Mouse (Mus musculus) embryonic facial prominence, embryonic 15.5 days (tissue): ENCODE measurements at regions not wholly inside any gene's neighbourhood (a gene's known extent, or its start where the extent isn't known, plus 50 kb on each side); places are given as distances from the start of the nearest gene placed in this dataset.

Experiments
- ATAC-seq: fragments of 200-750 bp; cut with Nextera tagmentation; 2 replicates; pipeline ENCODE4 v1.8.0; 2017; ENCODE audit warnings: low read depth, moderate TSS enrichment; ENCODE audit not compliant: insufficient number of reproducible peaks, low FRiP score, low TSS enrichment
- H3K27ac ChIP-seq: fragments of 300-500 bp; sonication (generic); replicated peaks from 2 replicates; pipeline ENCODE4 v1.5.1; 2015; ENCODE audit warnings: mild to moderate bottlenecking, inconsistent platforms
- H3K27me3 ChIP-seq: fragments of 300-500 bp; sonication (generic); 2 replicates; pipeline ENCODE4 v1.6.1; 2015; ENCODE audit warnings: inconsistent platforms
- H3K36me3 ChIP-seq: fragments of 300-500 bp; sonication (generic); 2 replicates; pipeline ENCODE4 v1.6.1; 2015; ENCODE audit warnings: mild to moderate bottlenecking, inconsistent platforms
- H3K4me1 ChIP-seq: fragments of 300-500 bp; sonication (generic); 2 replicates; pipeline ENCODE4 v1.6.1; 2015; ENCODE audit warnings: inconsistent platforms
- H3K4me2 ChIP-seq: fragments of 300-500 bp; sonication (generic); replicated peaks from 2 replicates; pipeline ENCODE4 v1.6.1; 2015; ENCODE audit warnings: mild to moderate bottlenecking, inconsistent platforms
- H3K4me3 ChIP-seq: fragments of 300-500 bp; sonication (generic); replicated peaks from 2 replicates; pipeline ENCODE4 v1.5.1; 2015; ENCODE audit warnings: mild to moderate bottlenecking, inconsistent platforms
- H3K9ac ChIP-seq: fragments of 300-500 bp; sonication (generic); 2 replicates; pipeline ENCODE4 v1.6.1; 2015; ENCODE audit warnings: inconsistent platforms
- H3K9me3 ChIP-seq: fragments of 300-500 bp; sonication (generic); replicated peaks from 2 replicates; pipeline ENCODE4 v1.6.1; 2016; ENCODE audit warnings: inconsistent platforms
- WGBS: fragments of 180-500 bp; shearing (Covaris S2); methylation state at CpG from one replicate; pipeline ENCODE4 v1.1.7; 2015; 5-methylcytosine and 5-hydroxymethylcytosine counted together

- WGBS: 78% methylated on average over 8 of the region's 8 CpGs
- Histone ChIP-seq H3K4me2 (no peak overlapping the region), H3K27me3 (no peaks in the 10 kb centered on the region)
Measured at GRCm38 (mm10) chr11:63585216-63585869, 336.7 kb downstream of the Hs3st3b1 start.

DNA sequence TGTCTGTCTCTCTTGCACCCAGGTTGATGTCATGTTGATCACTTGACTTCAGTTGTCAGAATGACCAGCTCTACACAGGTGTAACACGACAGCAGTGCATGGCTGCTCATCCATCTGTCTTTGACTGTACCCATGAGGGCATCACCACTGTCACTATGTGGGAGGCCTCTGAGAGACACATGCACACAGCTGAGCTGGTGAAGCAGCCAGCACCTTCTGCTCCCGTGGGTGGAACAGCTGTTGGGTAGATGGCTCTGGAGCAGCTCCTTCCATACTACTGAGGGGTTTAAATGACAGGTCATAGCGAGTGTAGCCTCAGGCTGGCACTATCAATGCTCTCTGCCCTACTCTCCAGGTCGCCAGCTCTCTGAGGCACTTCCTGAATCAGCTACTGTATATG, 301.9 kb downstream of the Hs3st3b1 start:
- Histone ChIP-seq H3K9ac (no peak overlapping the region), H3K27me3 (no peaks in the 10 kb centered on the region), H3K4me3 (no peak overlapping the region), H3K36me3 (no peaks in the 10 kb centered on the region), H3K9me3 (no peaks in the 10 kb centered on the region), H3K4me1 (no peaks in the 10 kb centered on the region), H3K4me2 (no peak overlapping the region), H3K27ac (no peak overlapping the region)
- WGBS: 72% methylated on average over 4 of the region's 4 CpGs
- ATAC-seq: no peak

More at GRCm38 (mm10) chr11:63585216-63585869, 336.7 kb downstream of the Hs3st3b1 start:
- H3K4me3 ChIP-seq: no peak overlapping the region
- no peaks in the 10 kb centered on the region for H3K9me3 ChIP-seq
- no peak for ATAC-seq
- H3K4me1 ChIP-seq: no peaks in the 10 kb centered on the region
- no peak overlapping the region for H3K9ac ChIP-seq
- no peak overlapping the region for H3K27ac ChIP-seq
- no peaks in the 10 kb centered on the region for H3K36me3 ChIP-seq

- H3K9ac ChIP-seq: no peak overlapping the region
- H3K36me3 ChIP-seq: no peaks in the 10 kb centered on the region
- no peaks in the 10 kb centered on the region for H3K27me3 ChIP-seq
- no peak for ATAC-seq
- WGBS: 70% methylated on average over 11 of the region's 11 CpGs
- H3K4me1 ChIP-seq: 0 out of 2 replicates have a peak, but pooled peaks cover 7% of the 10 kb centered on the region
- no peak overlapping the region for H3K4me3 ChIP-seq
- H3K4me2 ChIP-seq: no peak overlapping the region
- no peak overlapping the region for H3K27ac ChIP-seq
- H3K9me3 ChIP-seq: no peaks in the 10 kb centered on the region
Measured at GRCm38 (mm10) chr11:63630336-63630735, 291.8 kb downstream of the Hs3st3b1 start.

DNA sequence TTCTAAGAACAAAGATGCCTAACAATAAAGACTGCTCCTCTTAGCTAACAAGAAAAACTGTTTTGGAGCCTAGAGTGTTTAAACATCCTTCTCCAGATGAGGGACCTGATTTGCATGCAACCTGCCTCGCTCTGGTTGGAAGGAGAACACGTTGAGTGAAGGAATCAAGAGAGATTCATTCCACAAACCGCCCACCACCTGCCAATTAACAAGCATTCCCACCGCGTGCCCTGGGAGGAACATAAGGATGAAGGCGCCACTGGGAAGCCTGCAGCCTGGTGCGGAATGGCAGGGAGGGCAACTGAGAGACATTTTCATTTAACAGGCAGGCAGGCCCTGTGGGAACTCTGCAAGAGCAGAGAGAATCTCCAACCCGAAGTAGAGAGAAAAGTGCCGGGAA, 265.0 kb downstream of the Hs3st3b1 start:
- Histone ChIP-seq H3K27me3 (no peaks in the 10 kb centered on the region), H3K4me1 (no peaks in the 10 kb centered on the region), H3K36me3 (no peaks in the 10 kb centered on the region), H3K4me2 (no peak overlapping the region), H3K9ac (no peak overlapping the region), H3K27ac (no peak overlapping the region), H3K4me3 (no peak overlapping the region), H3K9me3 (no peaks in the 10 kb centered on the region)
- no peak for ATAC-seq
- WGBS: 76% methylated on average over 9 of the region's 9 CpGs

GRCm38 (mm10) chr11:63665268-63665934, 256.7 kb downstream of the Hs3st3b1 start:
- no peaks in the 10 kb centered on the region for H3K27me3 ChIP-seq
- no peak for ATAC-seq

DNA sequence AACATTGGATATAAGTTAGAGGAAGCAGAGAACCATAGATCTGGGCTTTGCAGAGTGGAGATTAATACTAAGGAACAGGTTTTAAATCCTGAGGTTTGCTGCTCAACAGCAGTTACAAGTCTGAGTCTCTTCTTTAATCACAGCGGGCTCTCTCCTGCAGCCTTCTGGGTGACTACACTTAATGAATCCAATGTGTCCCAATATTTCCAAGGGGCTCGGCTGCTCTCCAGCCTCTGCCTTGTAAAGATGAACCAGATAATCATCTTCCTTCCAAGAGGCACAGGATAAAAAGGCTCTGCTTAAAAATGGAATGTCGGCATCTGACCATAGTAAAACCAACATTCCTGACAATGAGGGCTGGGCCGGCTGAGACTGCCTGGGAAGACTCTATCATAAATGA, 251.6 kb downstream of the Hs3st3b1 start:
- ATAC-seq: no peak
- no peaks in the 10 kb centered on the region for H3K27me3 ChIP-seq
- no peak overlapping the region for H3K4me3 ChIP-seq
- WGBS: 28% methylated on average over 4 of the region's 4 CpGs
- no peaks in the 10 kb centered on the region for H3K9me3 ChIP-seq
- H3K27ac ChIP-seq: no peak overlapping the region
- H3K36me3 ChIP-seq: no peaks in the 10 kb centered on the region
- H3K4me2 ChIP-seq: no peak overlapping the region
- peaks cover 7% of the 10 kb centered on the region; the same call in 1 of the 2 replicates for H3K4me1 ChIP-seq
- no peak overlapping the region for H3K9ac ChIP-seq

More at GRCm38 (mm10) chr11:63665268-63665934, 256.7 kb downstream of the Hs3st3b1 start:
- no peak overlapping the region for H3K4me2 ChIP-seq
- no peak overlapping the region for H3K9ac ChIP-seq
- H3K36me3 ChIP-seq: no peaks in the 10 kb centered on the region
- H3K9me3 ChIP-seq: no peaks in the 10 kb centered on the region
- H3K27ac ChIP-seq: no peak overlapping the region
- 0 out of 2 replicates have a peak, but pooled peaks cover under 1% of the 10 kb centered on the region for H3K4me1 ChIP-seq
- 59% methylated on average over 12 of the region's 12 CpGs for WGBS
- H3K4me3 ChIP-seq: no peak overlapping the region

DNA sequence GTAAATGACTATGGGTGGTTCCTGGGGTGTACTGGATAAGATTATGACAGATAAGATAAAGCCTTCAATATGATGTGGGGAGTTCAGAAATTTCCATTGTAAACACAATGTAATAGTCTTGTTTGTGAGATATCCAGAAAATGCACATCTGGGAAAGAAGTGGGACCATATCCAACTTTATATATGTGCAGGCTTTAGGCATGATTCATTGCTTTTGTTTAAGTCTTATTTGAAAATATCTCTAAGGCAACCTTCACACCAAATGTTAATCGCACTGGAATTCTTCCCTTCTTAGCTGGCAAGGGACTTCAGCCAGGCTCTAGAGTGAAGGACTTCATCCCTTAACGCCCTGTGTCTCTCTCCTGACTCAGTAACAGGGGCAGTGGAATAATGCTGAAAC, 250.3 kb downstream of the Hs3st3b1 start:
- no peaks in the 10 kb centered on the region for H3K27me3 ChIP-seq
- ATAC-seq: no peak
- no peak overlapping the region for H3K4me2 ChIP-seq
- H3K9me3 ChIP-seq: no peaks in the 10 kb centered on the region
- H3K4me3 ChIP-seq: no peak overlapping the region
- H3K9ac ChIP-seq: no peak overlapping the region
- H3K36me3 ChIP-seq: no peaks in the 10 kb centered on the region
- H3K4me1 ChIP-seq: peaks cover 7% of the 10 kb centered on the region; the same call in 1 of the 2 replicates
- no peak overlapping the region for H3K27ac ChIP-seq
- WGBS: 49% methylated on average over 2 of the region's 2 CpGs

DNA sequence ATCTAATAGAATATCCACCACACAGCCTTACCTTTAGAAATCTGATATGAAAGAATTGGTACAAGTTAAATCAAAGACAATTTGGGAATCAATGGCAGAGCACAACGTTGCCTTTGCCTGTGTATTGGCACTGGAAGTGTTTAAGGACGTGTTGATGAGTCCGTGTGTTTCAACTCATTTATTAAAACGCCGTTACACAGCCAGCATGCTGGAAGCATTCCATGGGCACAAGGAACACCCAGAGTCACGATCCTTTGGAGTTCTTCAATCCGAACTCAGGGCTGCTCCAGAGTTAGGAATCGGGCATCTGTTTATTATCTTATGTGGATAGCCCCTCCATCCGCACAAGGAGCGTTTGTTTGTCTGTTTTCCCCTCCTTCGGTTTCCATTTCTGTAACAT, 244.2 kb downstream of the Hs3st3b1 start:
- H3K27ac ChIP-seq: no peak overlapping the region
- ATAC-seq: no peak
- no peak overlapping the region for H3K4me2 ChIP-seq
- 70% methylated on average over 11 of the region's 11 CpGs for whole genome bisulfite sequencing
- no peak overlapping the region for H3K9ac ChIP-seq
- no peaks in the 10 kb centered on the region for H3K36me3 ChIP-seq
- no peaks in the 10 kb centered on the region for H3K9me3 ChIP-seq
- H3K4me3 ChIP-seq: no peak overlapping the region
- H3K4me1 ChIP-seq: no peaks in the 10 kb centered on the region
- no peaks in the 10 kb centered on the region for H3K27me3 ChIP-seq

DNA sequence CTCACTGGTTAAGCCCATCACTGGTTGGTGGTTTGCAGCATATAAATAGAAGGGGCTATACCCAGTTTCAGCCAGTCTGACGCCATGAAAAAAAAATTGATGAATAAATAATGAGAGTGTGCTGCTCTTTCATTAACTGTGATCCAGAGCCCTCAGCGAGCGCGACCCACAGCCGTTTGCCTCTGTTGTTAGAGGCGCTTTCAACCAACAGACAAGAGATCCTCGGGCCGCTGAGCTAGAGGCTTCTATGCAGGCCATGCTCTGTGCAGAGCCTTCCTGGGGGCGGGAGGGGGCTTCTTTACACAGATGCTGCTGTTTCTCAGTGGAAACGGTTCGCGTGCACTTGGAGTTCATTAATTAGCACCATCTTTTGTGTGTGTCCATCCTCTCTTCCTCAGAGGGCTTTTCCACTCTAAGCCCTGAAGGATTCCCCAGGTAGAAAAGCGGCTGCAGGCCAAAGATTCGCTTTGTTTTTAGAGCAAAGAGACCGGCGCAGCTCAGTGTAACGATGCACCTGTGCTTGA, 243.6 kb downstream of the Hs3st3b1 start:
- ATAC-seq: no peak

DNA sequence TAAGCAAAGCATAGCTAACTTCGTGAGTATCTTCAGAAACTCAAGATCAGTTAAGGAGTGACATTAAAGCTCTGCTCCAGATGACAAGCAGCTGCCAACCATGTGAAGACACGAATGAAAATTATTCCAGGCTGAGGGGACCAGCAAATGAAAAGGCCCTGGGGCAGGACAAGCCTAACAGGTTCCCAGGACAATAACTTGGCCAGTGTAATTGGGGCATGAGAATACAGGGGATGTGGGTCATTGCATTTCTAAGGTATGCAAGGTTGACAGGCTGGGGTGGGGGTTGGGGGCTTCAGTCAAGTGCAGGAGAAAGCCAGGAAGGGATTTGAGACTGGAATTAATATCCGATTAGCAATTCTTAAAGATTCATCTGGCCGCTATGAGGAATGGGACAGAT, 242.6 kb downstream of the Hs3st3b1 start:
- Histone ChIP-seq H3K27ac (no peak overlapping the region), H3K4me1 (no peaks in the 10 kb centered on the region), H3K27me3 (no peaks in the 10 kb centered on the region), H3K4me2 (no peak overlapping the region), H3K36me3 (no peaks in the 10 kb centered on the region), H3K9ac (no peak overlapping the region), H3K9me3 (no peaks in the 10 kb centered on the region), H3K4me3 (no peak overlapping the region)
- 46% methylated on average over 4 of the region's 4 CpGs for WGBS
- no peak for ATAC-seq

More for the DNA sequence above, 243.6 kb downstream of the Hs3st3b1 start:
- Histone ChIP-seq H3K36me3 (no peaks in the 10 kb centered on the region), H3K27ac (no peak overlapping the region), H3K4me2 (no peak overlapping the region), H3K27me3 (no peaks in the 10 kb centered on the region), H3K4me3 (no peak overlapping the region), H3K9me3 (no peaks in the 10 kb centered on the region), H3K4me1 (no peaks in the 10 kb centered on the region), H3K9ac (no peak overlapping the region)
- 69% methylated on average over 17 of the region's 17 CpGs for WGBS

GRCm38 (mm10) chr11:63684228-63684980, 237.7 kb downstream of the Hs3st3b1 start:
- no peak for ATAC-seq
- 57% methylated on average over 11 of the region's 11 CpGs for WGBS
- Histone ChIP-seq H3K9me3 (no peaks in the 10 kb centered on the region), H3K27me3 (no peaks in the 10 kb centered on the region), H3K27ac (no peak overlapping the region), H3K4me3 (no peak overlapping the region), H3K36me3 (no peaks in the 10 kb centered on the region), H3K4me2 (no peak overlapping the region), H3K9ac (no peak overlapping the region), H3K4me1 (no peaks in the 10 kb centered on the region)
